Mouse (Mus musculus): ENCODE data around the gene Hpf1. TPM values are rescaled to one million over a fixed set of nuclear protein-coding genes. Genes with fewer than 3 reads are reported as not detected.

Hpf1 gene
- polyA plus RNA-seq, 1 experiment = 9.0 TPM

DNA sequence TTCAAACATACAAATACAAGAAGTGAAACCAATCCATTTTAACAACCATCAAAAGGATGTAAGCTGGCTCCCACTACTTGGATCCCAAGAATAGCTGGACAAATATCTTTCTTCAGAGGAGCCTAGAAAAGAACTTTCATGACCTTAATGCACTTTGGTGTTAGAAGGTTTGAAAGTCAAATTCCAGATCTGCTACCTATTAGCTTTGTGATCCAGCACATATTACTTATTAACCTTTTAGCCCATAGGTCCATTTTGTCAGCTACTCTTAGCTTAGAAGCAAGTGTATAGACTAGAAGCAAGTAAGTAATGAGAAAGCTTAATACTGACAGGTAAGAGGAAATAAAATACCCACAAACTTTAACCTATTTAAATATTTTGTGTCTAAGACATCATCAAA, 57.3 kb downstream of the Hpf1 start:
- Histone ChIP-seq H3K4me1 (peaks cover 30% of the 10 kb centered on the region), H3K4me3 (replicated peaks) (no peak overlapping the region), H3K36me3 (replicated peaks; ENCODE audit: low read length) (peaks cover 9% of the 10 kb centered on the region), H3K9me3 (no peaks in the 10 kb centered on the region), H3K27me3 (replicated peaks) (no peaks in the 10 kb centered on the region)
- no peak for TF ChIP-seq FLI1 (IDR thresholded peaks at IDR 0.05; ENCODE audit: low read length)
- no peak for TF ChIP-seq GATA1 (IDR thresholded peaks at IDR 0.05; ENCODE audit: borderline replicate concordance, low read length)

DNA sequence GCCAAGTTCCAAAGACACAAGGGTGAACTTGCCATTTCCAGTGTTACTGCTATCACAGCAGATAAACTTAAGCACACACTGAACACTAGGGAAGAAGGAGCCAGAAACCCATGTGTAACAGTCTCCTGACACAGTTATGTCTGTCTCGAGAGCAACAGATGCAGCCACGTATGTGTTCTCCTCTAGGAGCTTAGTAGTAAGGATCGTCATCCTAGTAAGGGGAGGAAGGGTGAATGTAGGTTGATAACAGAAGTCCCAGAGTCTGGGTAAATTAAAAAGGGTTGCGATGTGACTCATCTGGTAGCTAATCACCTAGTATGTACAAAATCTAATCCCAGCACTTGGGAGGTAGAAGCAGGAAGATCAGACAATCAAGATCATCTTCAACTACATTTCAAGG, 59.6 kb downstream of the Hpf1 start:
- no peaks in the 10 kb centered on the region for H3K27me3 ChIP-seq (replicated peaks)
- peaks cover 40% of the 10 kb centered on the region for H3K4me1 ChIP-seq
- no peak overlapping the region for H3K4me3 ChIP-seq (replicated peaks)
- H3K9me3 ChIP-seq = no peaks in the 10 kb centered on the region
- H3K36me3 ChIP-seq (replicated peaks; ENCODE audit: low read length) = peaks cover 6% of the 10 kb centered on the region
- TF ChIP-seq GATA1 (IDR thresholded peaks at IDR 0.05; ENCODE audit: borderline replicate concordance, low read length) (no peak), FLI1 (IDR thresholded peaks at IDR 0.05; ENCODE audit: low read length) (no peak)

DNA sequence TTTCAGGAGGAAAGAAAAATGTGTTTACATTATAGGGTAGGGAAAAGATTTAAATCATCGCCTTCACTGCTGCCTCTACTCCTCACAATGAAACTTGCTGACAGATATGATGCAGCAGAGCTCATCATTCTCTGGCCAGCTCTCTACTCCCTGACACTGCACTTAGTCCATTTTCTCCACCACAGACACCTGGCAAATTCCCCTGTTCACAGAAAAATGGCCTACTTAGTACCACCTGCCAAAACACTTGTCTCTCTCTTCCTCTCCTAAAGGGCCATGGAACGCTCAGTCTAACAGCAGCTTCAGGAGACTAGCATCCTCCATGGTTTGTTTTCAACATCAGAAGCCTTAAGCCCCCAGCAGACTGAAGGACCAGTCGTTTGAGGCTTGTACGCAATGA, 61.1 kb downstream of the Hpf1 start:
- Histone ChIP-seq H3K4me3 (replicated peaks) (peak overlapping the region; percentile 18), H3K9me3 (no peaks in the 10 kb centered on the region), H3K27me3 (replicated peaks) (no peaks in the 10 kb centered on the region), H3K4me1 (peaks cover 40% of the 10 kb centered on the region), H3K36me3 (replicated peaks; ENCODE audit: low read length) (peaks cover 3% of the 10 kb centered on the region)
- TF ChIP-seq GATA1 (IDR thresholded peaks at IDR 0.05; ENCODE audit: borderline replicate concordance, low read length) = no peak

GRCm38 (mm10) chr8:60951757-60952156, 61.5 kb downstream of the Hpf1 start:
- no peak overlapping the region for H3K4me3 ChIP-seq (replicated peaks)
- TF ChIP-seq GATA1 (IDR thresholded peaks at IDR 0.05; ENCODE audit: borderline replicate concordance, low read length) (no peak), FLI1 (IDR thresholded peaks at IDR 0.05; ENCODE audit: low read length) (no peak)
- H3K36me3 ChIP-seq (replicated peaks; ENCODE audit: low read length) = peaks cover 3% of the 10 kb centered on the region
- H3K9me3 ChIP-seq = no peaks in the 10 kb centered on the region
- peaks cover 44% of the 10 kb centered on the region for H3K4me1 ChIP-seq
- H3K27me3 ChIP-seq (replicated peaks) = no peaks in the 10 kb centered on the region

DNA sequence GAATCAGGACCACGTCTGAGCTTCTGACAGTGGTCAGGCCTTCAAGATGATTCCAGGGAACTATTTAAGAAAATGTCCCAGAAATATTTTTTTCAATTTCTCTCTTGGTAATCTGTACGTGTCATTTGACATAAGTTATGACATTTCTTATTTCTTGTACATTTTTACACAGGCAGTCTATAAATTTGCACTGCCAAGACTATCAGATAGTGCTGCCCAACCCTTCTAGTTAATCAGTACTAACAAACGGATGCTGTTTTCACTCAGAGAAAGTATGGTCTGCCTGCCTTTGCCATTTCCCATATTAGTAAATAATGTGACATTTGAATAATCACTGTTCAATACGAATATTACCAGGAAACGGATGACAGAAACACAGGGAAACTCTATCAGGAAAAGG, 62.6 kb downstream of the Hpf1 start:
- Histone ChIP-seq H3K27me3 (replicated peaks) (no peaks in the 10 kb centered on the region), H3K4me3 (replicated peaks) (peak overlapping the region; percentile 83), H3K9me3 (no peaks in the 10 kb centered on the region), H3K4me1 (peaks cover 55% of the 10 kb centered on the region), H3K36me3 (replicated peaks; ENCODE audit: low read length) (peaks cover 3% of the 10 kb centered on the region)
- TF ChIP-seq FLI1 (IDR thresholded peaks at IDR 0.05; ENCODE audit: low read length) = no peak
- no peak for TF ChIP-seq GATA1 (IDR thresholded peaks at IDR 0.05; ENCODE audit: borderline replicate concordance, low read length)

- TF ChIP-seq FLI1 (IDR thresholded peaks at IDR 0.05; ENCODE audit: low read length) (no peak), GATA1 (IDR thresholded peaks at IDR 0.05; ENCODE audit: borderline replicate concordance, low read length) (peak; percentile 99)
- Histone ChIP-seq H3K4me3 (replicated peaks) (peak overlapping the region; percentile 96), H3K4me1 (peaks cover 59% of the 10 kb centered on the region), H3K9me3 (no peaks in the 10 kb centered on the region), H3K36me3 (replicated peaks; ENCODE audit: low read length) (peaks cover 3% of the 10 kb centered on the region), H3K27me3 (replicated peaks) (no peaks in the 10 kb centered on the region)
Observed at GRCm38 (mm10) chr8:60954281-60955014, 64.2 kb downstream of the Hpf1 start.

GRCm38 (mm10) chr8:60956847-60957246, 66.6 kb downstream of the Hpf1 start:
- Histone ChIP-seq H3K4me1 (peaks cover 41% of the 10 kb centered on the region), H3K4me3 (replicated peaks) (no peak overlapping the region)
- TF ChIP-seq GATA1 (IDR thresholded peaks at IDR 0.05; ENCODE audit: borderline replicate concordance, low read length) = no peak
- no peak for TF ChIP-seq FLI1 (IDR thresholded peaks at IDR 0.05; ENCODE audit: low read length)

More at GRCm38 (mm10) chr8:60956847-60957246, 66.6 kb downstream of the Hpf1 start:
- Histone ChIP-seq H3K36me3 (replicated peaks; ENCODE audit: low read length) (no peaks in the 10 kb centered on the region), H3K9me3 (no peaks in the 10 kb centered on the region), H3K27me3 (replicated peaks) (no peaks in the 10 kb centered on the region)

Other genes starting within 250 kb of the Hpf1 start
- gene Clcn3, start 92.9 kb downstream of the Hpf1 start, polyA plus RNA-seq (2012; ENCODE audit: insufficient read depth, low replicate concordance) = 3.7 and 4.8 TPM in 2 replicates
- gene Nek1, start 102.8 kb downstream of the Hpf1 start, polyA plus RNA-seq (2012; ENCODE audit: insufficient read depth, low replicate concordance) = 0.27 TPM in 1 of 2 replicates, not detected in the other

All from megakaryocyte, embryonic 14.5 days (primary cell).